Mouse (Mus musculus) gastrocnemius, postnatal 36 days (tissue): ENCODE data around the gene Glrx2. TPM values are rescaled to one million over a fixed set of nuclear protein-coding genes. Genes with fewer than 3 reads are reported as not detected.

Experiments used
- DNase-seq, 2 experiments: peaks; one replicate each; pipeline ENCODE4 v3.0.0; 2022
- intact Hi-C: fragments of 180-260 bp; cut with DNase I; formaldehyde crosslinking; loops from one replicate; pipeline ENCODE4 v1.15.1; 2025
- total RNA-seq, 2 experiments: library from RNA; stranded (reverse); gene quantifications; 2 replicates each; pipeline ENCODE4 v1.2.3; 2021

Gene Glrx2
- total RNA-seq, 2 experiments from 2014 or later, result 78.4 to 82.3 TPM

GRCm38 (mm10) chr1:143739361-143740350 lies 23.5 kb downstream of the Glrx2 start:
- intact Hi-C loops, result loop anchor here (5.0 kb wide), 1 partner anchor 37 kb away; the partner anchor contains the start of gene Cdc73
- peak; percentile 71 to 72 for DNase-seq

DNA sequence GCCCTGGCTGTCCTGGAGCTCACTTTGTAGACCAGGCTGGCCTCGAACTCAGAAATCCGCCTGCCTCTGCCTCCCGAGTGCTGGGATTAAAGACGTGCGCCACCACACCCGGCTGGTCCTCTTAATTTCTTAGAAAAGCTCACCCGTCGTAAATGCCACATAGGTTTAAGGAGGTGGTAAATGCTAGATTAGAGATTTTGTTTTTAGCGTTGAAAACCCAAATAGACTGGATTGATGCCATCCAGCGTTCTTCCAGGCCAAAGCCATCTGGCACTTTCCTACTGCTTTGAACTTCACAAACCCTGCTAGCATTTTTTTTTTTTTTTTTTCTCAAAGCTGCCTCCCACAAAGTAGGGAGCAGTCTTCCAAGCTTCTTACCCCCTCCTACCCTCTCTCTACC lies 24.4 kb downstream of the Glrx2 start:
- intact Hi-C loops, result no loop called here
- DNase-seq, result no peak

- DNase-seq, result no peak
- intact Hi-C loops, result no loop called here
Observed at GRCm38 (mm10) chr1:143741331-143741730, 25.2 kb downstream of the Glrx2 start.

DNA sequence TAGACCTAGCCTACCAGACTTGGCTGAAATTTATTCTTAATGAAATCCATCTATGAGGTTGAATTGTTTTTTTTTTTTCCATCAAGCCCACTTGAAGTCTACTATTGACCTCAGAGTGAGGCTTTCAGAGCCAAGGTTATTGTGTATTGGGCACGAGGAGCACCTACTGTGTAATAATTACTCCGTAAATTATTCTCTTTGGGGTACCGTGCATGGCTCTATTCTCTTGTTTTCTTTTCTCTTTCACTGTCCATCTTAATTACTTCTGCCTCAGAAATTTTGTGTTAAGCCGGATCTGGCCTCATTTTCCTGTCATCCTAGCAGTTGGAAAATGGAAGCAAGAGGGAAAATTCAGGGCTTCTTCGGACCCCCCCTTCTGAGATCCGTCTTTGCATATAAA lies 26.0 kb downstream of the Glrx2 start:
- DNase-seq, result no peak
- intact Hi-C loops, result no loop called here

GRCm38 (mm10) chr1:143745871-143746270 lies 29.7 kb downstream of the Glrx2 start:
- intact Hi-C loops, result no loop called here
- DNase-seq, result no peak

DNA sequence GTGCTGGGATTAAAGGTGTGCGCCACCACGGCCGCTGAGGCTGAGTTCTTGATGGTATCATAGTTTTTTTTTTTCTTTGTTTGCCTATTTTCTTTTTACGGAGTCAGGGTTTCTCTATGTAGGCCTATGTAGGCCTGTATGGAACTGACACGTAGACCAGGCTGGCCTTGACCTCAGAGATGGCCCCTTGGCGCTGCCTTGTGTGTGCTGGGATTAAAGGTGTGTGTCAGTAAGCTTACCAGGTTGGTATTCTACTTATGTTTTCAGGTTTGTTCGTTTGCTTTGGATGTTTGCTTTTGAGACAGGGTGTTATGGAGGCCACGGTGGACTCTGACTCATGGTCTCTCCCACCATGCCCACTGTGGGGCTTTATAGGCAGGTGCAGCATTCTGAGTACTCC lies 46.0 kb downstream of the Glrx2 start:
- DNase-seq, result no peak
- intact Hi-C loops, result no loop called here

- no peak for DNase-seq
- intact Hi-C loops, result no loop called here
Observed at GRCm38 (mm10) chr1:143764443-143764842, 48.3 kb downstream of the Glrx2 start.

- intact Hi-C loops, result no loop called here
- DNase-seq, result no peak
Observed at GRCm38 (mm10) chr1:143765801-143766200, 49.7 kb downstream of the Glrx2 start.

DNA sequence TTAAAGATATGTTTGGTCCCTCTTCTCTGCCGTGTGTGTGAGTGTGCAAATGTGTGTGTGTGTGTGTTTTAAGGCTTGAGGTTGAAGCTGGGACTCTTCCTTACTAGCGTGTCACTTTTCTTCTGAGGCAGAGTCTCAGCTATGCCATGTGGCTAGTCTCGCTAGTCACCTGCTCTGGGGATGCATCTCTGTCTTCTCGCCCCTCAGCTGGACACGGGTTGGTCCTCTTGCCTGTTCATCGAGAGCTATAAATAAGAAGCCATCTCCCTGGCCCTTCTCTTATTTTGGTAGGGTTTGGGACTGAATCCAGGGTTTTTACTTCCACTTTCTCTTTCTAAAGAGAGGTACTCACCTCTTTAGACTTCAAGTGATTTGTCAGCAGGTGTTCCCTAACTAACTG lies 50.1 kb downstream of the Glrx2 start:
- no peak for DNase-seq
- intact Hi-C loops, result no loop called here

DNA sequence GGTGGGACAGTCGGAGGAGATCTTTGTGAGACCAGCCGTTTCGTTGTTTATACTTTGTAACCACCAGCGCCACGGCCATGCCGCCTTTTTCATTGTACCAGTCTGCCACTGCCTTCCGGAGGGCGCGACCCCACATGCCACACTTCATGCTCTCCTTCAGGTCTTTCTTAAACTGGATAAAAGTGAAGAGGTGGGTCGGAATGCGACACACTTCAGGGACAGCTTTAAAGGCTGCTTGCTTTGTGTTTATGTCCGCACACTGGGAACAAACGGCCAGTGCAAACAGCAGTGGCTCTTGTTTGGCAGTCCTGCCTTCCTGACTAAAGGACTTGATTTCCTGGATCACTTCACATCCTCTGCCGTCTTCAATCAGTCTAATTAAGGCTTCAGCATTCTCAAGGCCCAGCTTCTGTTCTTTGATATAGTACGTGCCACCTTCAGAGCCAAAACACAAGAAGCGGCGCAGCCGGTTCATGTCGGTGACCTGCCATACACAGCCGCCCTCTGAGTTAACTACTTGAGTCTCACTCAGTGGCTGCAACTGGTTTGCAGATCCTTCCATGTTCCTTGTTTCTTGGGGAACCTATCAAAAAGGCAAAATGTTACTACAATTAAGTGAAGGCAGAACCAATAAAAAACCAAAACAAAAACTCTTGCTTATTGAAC lies 54.4 kb downstream of the Glrx2 start:
- DNase-seq, result no peak
- intact Hi-C loops, result loop anchor here (10.0 kb wide), 1 partner anchor 66 kb away; the partner anchor contains the start of gene Cdc73

DNA sequence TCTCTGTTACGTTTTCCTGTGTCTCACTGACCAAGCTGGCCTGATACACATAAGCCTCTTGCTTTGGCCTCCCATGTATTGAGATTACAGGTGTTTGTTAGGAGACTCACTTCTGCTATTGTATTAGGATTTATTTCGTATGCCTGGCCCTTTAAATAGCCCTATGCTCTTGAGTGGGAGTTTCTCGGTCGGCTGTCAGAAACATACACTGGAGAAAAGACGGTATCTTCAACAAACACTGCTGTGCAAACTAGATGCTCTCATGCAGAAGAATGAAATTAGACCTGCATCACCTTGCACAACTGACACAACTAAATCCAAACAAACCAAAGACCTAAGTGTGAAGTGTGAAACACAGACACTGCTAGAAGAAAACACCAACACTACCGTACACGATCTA lies 56.9 kb downstream of the Glrx2 start:
- intact Hi-C loops, result loop anchor here (10.0 kb wide), 1 partner anchor 68 kb away; the partner anchor contains the start of gene Cdc73
- no peak for DNase-seq

DNA sequence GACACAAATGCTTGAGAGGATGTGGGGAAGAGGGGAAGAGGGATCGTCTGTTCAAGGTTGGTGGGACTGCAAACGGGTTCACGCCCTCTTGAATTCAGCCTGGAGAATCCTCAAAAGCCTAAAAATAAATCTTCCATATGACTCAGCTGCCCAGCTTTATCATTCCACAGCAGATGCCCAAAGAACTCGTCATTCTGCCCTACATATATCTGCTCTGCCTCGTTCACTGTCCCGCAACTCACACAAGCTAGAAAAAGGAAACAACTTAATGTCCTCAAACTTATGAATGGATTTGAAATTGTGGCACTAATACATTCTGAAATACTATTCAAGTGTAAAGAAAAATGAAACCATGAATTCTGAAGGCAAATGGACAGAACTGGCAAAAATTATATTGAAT lies 57.8 kb downstream of the Glrx2 start:
- DNase-seq, result no peak
- intact Hi-C loops, result loop anchor here (10.0 kb wide), 1 partner anchor 69 kb away; the partner anchor contains the start of gene Cdc73

DNA sequence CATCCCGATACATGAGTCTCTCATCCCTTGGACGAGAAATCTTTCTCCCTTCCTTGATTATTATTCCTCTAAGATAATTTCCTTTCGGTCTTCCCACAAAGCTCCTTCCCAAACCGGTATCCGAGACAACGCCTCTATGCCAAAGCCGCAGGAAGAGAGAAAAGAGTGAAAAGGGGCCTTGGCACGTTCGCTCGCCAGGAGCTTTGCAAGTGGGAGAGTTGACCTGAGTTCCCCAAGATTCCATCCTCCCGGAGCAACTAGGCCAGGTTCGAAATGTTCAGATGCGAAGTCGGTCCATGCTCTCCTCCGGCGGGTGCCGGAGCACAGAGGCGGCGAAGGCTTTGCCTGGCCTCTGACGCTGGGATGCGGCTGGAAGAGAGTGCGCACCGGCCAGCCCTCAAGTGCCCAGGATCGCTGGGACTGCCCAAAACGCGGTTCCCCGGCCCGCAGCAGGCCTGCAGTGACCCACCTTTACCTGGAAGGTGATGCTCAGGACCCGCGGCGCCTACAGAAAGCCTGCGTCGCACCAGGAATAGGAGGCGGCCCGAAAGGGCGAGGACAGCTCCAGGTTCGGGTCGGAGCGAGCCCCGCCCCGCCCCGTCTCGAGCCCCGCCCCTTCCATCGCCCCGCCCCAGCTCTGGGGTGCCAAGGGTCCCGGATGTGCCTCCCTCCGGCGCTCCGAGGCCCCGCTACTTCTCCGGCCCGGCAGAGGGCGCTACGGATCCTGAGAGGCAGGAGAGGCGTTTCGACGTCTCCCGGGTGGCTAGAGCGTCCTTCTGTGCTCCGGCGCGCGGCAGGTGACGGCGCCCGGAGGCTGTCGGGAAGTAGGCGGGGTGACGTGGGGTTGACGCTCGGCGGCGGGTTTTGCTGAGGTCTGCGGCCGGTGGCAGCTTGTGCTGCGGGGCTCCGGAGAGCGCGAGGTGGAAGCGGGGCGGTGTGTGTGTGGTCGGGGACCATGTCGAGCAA lies 60.6 kb downstream of the Glrx2 start, which contains the start of the genes Trove2 and Uchl5:
Gene Trove2, minus strand, starts transcription at position 623 of the 966 bp plus-strand sequence.
Gene Uchl5, plus strand, starts transcription at position 827 of the 966 bp plus-strand sequence.
- peak; percentile 95 to 97 for DNase-seq
- intact Hi-C loops, result loop anchor here (10.0 kb wide), 1 partner anchor 72 kb away; the partner anchor contains the start of gene Cdc73

GRCm38 (mm10) chr1:143777558-143778218 lies 61.5 kb downstream of the Glrx2 start:
- no peak for DNase-seq
- intact Hi-C loops, result loop anchor here (10.0 kb wide), 1 partner anchor 73 kb away; the partner anchor contains the start of gene Cdc73

DNA sequence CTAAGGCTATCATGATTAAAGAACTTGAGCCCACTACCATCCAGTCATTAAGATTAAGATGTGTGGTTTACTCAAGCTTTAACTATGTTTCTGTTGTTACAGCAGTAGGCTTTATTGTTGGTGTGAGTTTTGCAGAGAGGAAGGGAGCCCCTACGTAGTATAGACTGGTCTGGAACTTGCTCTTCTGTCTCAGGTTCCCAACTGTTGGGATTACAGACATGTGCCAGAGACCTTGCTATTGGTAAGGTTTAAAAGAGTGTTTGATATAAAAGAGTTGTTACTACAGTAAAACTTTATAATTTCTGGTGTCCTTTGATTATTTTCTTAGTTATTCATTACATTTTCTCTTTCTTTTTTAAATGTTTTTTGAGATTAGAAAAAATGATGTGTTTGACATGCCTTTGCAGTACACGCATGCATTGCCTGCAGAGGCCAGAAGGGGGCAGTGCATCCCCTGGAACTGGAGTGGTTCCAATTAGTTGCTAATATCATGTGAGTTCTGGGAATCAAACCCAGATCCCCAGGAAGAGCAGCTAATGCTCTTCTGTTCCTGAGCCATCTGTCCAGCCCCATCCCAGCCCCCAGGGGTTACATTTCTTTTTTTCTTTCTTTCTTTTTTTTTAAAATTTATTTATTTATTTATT lies 72.6 kb downstream of the Glrx2 start:
- intact Hi-C loops, result no loop called here
- no peak for DNase-seq
